Mouse (Mus musculus): ENCODE results near the gene Gm10228. TPM values are rescaled to one million over a fixed set of nuclear protein-coding genes. Genes with fewer than 3 reads are reported as not detected.

Gm10228 gene
- polyA plus RNA-seq (2012; rRNA removed): not detected in 2 replicates

DNA sequence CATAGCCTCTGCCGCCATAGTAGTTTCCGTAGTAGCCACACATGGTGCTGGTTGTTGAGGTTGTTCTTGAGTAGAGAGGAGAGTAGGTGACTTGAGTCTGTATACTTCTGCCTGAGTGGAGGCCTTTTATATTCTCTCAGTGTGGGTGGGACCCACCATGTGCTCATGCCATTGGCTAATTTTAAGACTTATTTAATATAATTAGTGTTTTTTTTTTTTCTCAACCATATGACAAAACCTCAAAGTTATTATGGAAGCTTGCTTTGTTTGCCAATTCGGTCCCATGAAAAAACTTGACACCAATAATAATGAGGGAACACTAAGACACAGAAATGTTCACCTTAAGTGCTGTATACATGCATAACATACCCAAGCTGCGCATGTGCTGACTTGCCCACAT lies at the start of gene Gm10228:
Gene Gm10228 (minus strand): TSS at position 101 of the 400 bp plus-strand sequence.

DNA sequence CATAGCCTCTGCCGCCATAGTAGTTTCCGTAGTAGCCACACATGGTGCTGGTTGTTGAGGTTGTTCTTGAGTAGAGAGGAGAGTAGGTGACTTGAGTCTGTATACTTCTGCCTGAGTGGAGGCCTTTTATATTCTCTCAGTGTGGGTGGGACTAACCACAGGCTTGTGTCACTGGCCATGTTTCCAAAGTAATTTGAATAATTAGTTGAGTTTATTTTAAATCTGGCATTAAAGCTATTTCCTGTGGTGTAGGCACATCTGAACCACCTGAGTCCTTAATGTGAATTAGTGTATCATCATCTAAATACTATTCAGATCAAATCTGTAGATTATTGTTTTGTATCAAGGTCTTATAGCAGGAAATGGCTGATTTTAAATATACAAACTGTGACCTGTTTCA lies 22.6 kb upstream of the Gm10228 start, which contains the start of gene 1110025L11Rik:
Gene 1110025L11Rik (minus strand): TSS at position 101 of the 400 bp plus-strand sequence.

GRCm38 (mm10) chr16:89047783-89048182 lies 6.5 kb upstream of the Gm10228 start, which contains the start of gene Krtap6-5:
Gene Krtap6-5 (minus strand): TSS chr16:89047883.

DNA sequence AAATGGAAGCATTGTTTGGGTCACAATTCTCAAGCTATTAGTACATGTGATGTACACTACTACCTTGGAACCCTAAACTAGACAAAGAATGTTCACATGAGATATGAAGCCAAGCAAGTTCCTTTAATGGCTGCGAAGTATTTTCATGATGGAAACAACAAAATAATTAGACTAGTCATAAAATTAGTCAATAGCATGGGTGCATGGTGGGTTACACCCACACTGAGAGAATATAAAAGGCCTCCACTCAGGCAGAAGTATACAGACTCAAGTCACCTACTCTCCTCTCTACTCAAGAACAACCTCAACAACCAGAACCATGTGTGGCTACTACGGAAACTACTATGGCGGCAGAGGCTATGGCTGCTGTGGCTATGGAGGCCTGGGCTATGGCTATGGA lies 9.9 kb downstream of the Gm10228 start, which contains the start of gene Krtap6-1:
Gene Krtap6-1 (plus strand): TSS at position 301 of the 400 bp plus-strand sequence.

GRCm38 (mm10) chr16:89014984-89015383 lies 26.3 kb downstream of the Gm10228 start, which contains the start of gene Gm10229:
Gene Gm10229 (plus strand): TSS chr16:89015284.

GRCm38 (mm10) chr16:89010659-89011058 lies 30.6 kb downstream of the Gm10228 start, which contains the start of gene Krtap22-2:
Gene Krtap22-2 (minus strand): TSS chr16:89010759.

Other genes with a start within 250 kb of the Gm10228 start
- not detected in 2 replicates for gene Gm20741, start 229.3 kb downstream of the Gm10228 start, polyA plus RNA-seq (2012; rRNA removed)
- not detected in 2 replicates for gene Krtap15, start 221.3 kb downstream of the Gm10228 start, polyA plus RNA-seq (2012; rRNA removed)
- gene Krtap14, start 215.3 kb downstream of the Gm10228 start, polyA plus RNA-seq (2012; rRNA removed): not detected in 2 replicates
- not detected in 2 replicates for gene Krtap19-1, start 172.1 kb downstream of the Gm10228 start, polyA plus RNA-seq (2012; rRNA removed)
- gene Krtap19-2, start 167.2 kb downstream of the Gm10228 start, polyA plus RNA-seq (2012; rRNA removed): not detected in 2 replicates
- not detected in 2 replicates for gene Krtap19-3, start 163.4 kb downstream of the Gm10228 start, polyA plus RNA-seq (2012; rRNA removed)
- not detected in 2 replicates for gene Krtap19-4, start 156.4 kb downstream of the Gm10228 start, polyA plus RNA-seq (2012; rRNA removed)
- not detected in 2 replicates for gene Krtap19-5, start 145.0 kb downstream of the Gm10228 start, polyA plus RNA-seq (2012; rRNA removed)
- not detected in 2 replicates for gene Krtap19-9b, start 109.2 kb downstream of the Gm10228 start, polyA plus RNA-seq (2012; rRNA removed)
- not detected in 2 replicates for gene Krtap16-3, start 78.6 kb downstream of the Gm10228 start, polyA plus RNA-seq (2012; rRNA removed)
- not detected in 2 replicates for gene Krtap22-2, start 30.7 kb downstream of the Gm10228 start, polyA plus RNA-seq (2012; rRNA removed)
- gene Gm10229, start 26.2 kb downstream of the Gm10228 start, polyA plus RNA-seq (2012; rRNA removed): not detected in 2 replicates
- not detected in 2 replicates for gene Krtap6-1, start 9.8 kb downstream of the Gm10228 start, polyA plus RNA-seq (2012; rRNA removed)
- not detected in 2 replicates for gene Krtap6-5, start 6.4 kb upstream of the Gm10228 start, polyA plus RNA-seq (2012; rRNA removed)
- not detected in 2 replicates for gene 1110025L11Rik, start 22.5 kb upstream of the Gm10228 start, polyA plus RNA-seq (2012; rRNA removed)
- not detected in 2 replicates for gene Krtap6-3, start 42.5 kb upstream of the Gm10228 start, polyA plus RNA-seq (2012; rRNA removed)
- gene Gm6358, start 99.4 kb upstream of the Gm10228 start, polyA plus RNA-seq (2012; rRNA removed): not detected in 2 replicates
- not detected in 2 replicates for gene Gm10061, start 109.6 kb upstream of the Gm10228 start, polyA plus RNA-seq (2012; rRNA removed)
- not detected in 2 replicates for gene Gm9789, start 116.5 kb upstream of the Gm10228 start, polyA plus RNA-seq (2012; rRNA removed)
- gene Gm7735, start 128.0 kb upstream of the Gm10228 start, polyA plus RNA-seq (2012; rRNA removed): not detected in 2 replicates
- gene 1110057P08Rik, start 133.3 kb upstream of the Gm10228 start, polyA plus RNA-seq (2012; rRNA removed): not detected in 2 replicates
- gene Krtap20-2, start 164.4 kb upstream of the Gm10228 start, polyA plus RNA-seq (2012; rRNA removed): not detected in 2 replicates